Mouse (Mus musculus) activated CD4-positive, CD25-positive, alpha-beta regulatory T cell, adult 4 months (primary cell): Measurements from ENCODE around the gene Bcl2. TPM values are rescaled to one million over a fixed set of nuclear protein-coding genes. Genes with fewer than 3 reads are reported as not detected.

Source experiments
- polyA plus RNA-seq, 2 experiments: library from polyadenylated mRNA; unstranded; fragments of 100-300 nt; shearing (Covaris generic); gene quantifications; one replicate each; pipeline ENCODE4 v1.2.1; 2017

The Bcl2 gene
- polyA plus RNA-seq, 2 experiments from 2014 or later: 116 to 146 TPM

Other genes starting within 250 kb of the Bcl2 start
- gene Kdsr, start 45.5 kb upstream of the Bcl2 start, polyA plus RNA-seq: 10 to 100 TPM; 26.6 to 27.8 TPM
- 10 to 100 TPM; 64.6 to 65.5 TPM for gene Vps4b, start 82.5 kb upstream of the Bcl2 start, polyA plus RNA-seq
- not detected for gene Serpinb5, start 146.9 kb upstream of the Bcl2 start, polyA plus RNA-seq
- gene Serpinb12, start 220.2 kb upstream of the Bcl2 start, polyA plus RNA-seq: not detected